ENCODE assay signal across 8 mouse cellular contexts in genomic region chr2:151941269-151941668, GRCm38 (mm10). TPM values are rescaled to one million over a fixed set of nuclear protein-coding genes. Genes with fewer than 3 reads are reported as not detected.
DNase-seq lines count a peak whose midpoint lies in the region; ATAC-seq lines count a peak whose summit lies in the region.

No protein-coding gene starts in this region.

- 46% methylated on average over 2 of the region's 2 CpGs for WGBS in forebrain, embryonic 14.5 days
- WGBS in forebrain, embryonic 11.5 days, result 29% methylated on average over 2 of the region's 2 CpGs

- no peaks in the 10 kb centered on the region for H3K36me3 ChIP-seq in forebrain, embryonic 14.5 days (ENCODE audit: control insufficient read depth, insufficient read depth, low read length)
- H3K36me3 ChIP-seq in forebrain, embryonic 11.5 days (ENCODE audit: control insufficient read depth, insufficient read depth, low read length), result no peaks in the 10 kb centered on the region

- DNase-seq in forebrain, embryonic 14.5 days (ENCODE audit: low spot score), result no peak
- DNase-seq in forebrain, embryonic 11.5 days (ENCODE audit: low spot score), result no peak
- DNase-seq in A20 (ENCODE audit: low read depth, low spot score), result peak; percentile 12
- peak; percentile 76 for DNase-seq in adrenal gland, postnatal 14 days
- peak; percentile 59 to 72 for DNase-seq in kidney, postnatal 25 days
- peak; percentile 29 for DNase-seq in thymus, postnatal 25 days
- DNase-seq in right cerebral cortex, postnatal 10 days (ENCODE audit: low spot score in 2 of 2), result no peak
- no peak for DNase-seq in cerebellum, adult 11 months

- H3K27me3 ChIP-seq in forebrain, embryonic 14.5 days (replicated peaks; ENCODE audit: control insufficient read depth, insufficient read depth, low read length), result no peaks in the 10 kb centered on the region
- H3K27me3 ChIP-seq in forebrain, embryonic 11.5 days (ENCODE audit: control insufficient read depth, insufficient read depth, low read length), result no peaks in the 10 kb centered on the region

- no peaks in the 10 kb centered on the region for H3K4me1 ChIP-seq in forebrain, embryonic 14.5 days (ENCODE audit: control insufficient read depth, insufficient read depth, low read length)
- no peaks in the 10 kb centered on the region for H3K4me1 ChIP-seq in forebrain, embryonic 11.5 days (replicated peaks; ENCODE audit: control insufficient read depth, insufficient read depth, low read length)

- 0 out of 2 replicates have a peak, but pooled peaks have one; percentile 44 for ATAC-seq in forebrain, embryonic 14.5 days
- no peak for ATAC-seq in forebrain, embryonic 11.5 days (replicated peaks; ENCODE audit: low FRiP score)

- H3K9me3 ChIP-seq in forebrain, embryonic 14.5 days (replicated peaks; ENCODE audit: control insufficient read depth, low read length), result no peaks in the 10 kb centered on the region
- H3K9me3 ChIP-seq in forebrain, embryonic 11.5 days (ENCODE audit: control insufficient read depth, low read length), result no peaks in the 10 kb centered on the region

- no peak overlapping the region for H3K27ac ChIP-seq in forebrain, embryonic 14.5 days (ENCODE audit: low read depth, low read length)
- H3K27ac ChIP-seq in forebrain, embryonic 11.5 days (ENCODE audit: low read depth, low read length), result no peak overlapping the region

- H3K9ac ChIP-seq in forebrain, embryonic 14.5 days (ENCODE audit: low read length), result no peak overlapping the region
- no peak overlapping the region for H3K9ac ChIP-seq in forebrain, embryonic 11.5 days (ENCODE audit: low read length)

- no peak overlapping the region for H3K4me3 ChIP-seq in forebrain, embryonic 14.5 days (ENCODE audit: low read depth, low read length)
- no peak overlapping the region for H3K4me3 ChIP-seq in forebrain, embryonic 11.5 days (ENCODE audit: low read depth, low read length)

- no peak overlapping the region for H3K4me2 ChIP-seq in forebrain, embryonic 14.5 days (ENCODE audit: low read length)
- H3K4me2 ChIP-seq in forebrain, embryonic 11.5 days (ENCODE audit: low read depth, low read length, severe bottlenecking), result no peak overlapping the region

RNA-seq across cellular contexts. Expression of gene Angpt4, which starts 30.3 kb away (rescaled TPM):
- 0.21 TPM in 1 of 2 replicates, not detected in the other for polyA plus RNA-seq in forebrain, embryonic 14.5 days (2014; fragmentation: Nextera tagmentation; extraction: Ambion mirVana)
- not detected in 2 replicates for polyA plus RNA-seq in forebrain, embryonic 11.5 days (2014; fragmentation: Nextera tagmentation; extraction: Ambion mirVana)
- 0.26 and 0.33 TPM in 2 replicates for total RNA-seq in adrenal gland, postnatal 14 days (2021)

RNA-seq across cellular contexts. Expression of gene Fam110a, which starts 38.8 kb away (rescaled TPM):
- polyA plus RNA-seq in forebrain, embryonic 14.5 days (2014; fragmentation: Nextera tagmentation; extraction: Ambion mirVana), result 64.5 and 68.8 TPM in 2 replicates
- 85.6 and 88.1 TPM in 2 replicates for polyA plus RNA-seq in forebrain, embryonic 11.5 days (2014; fragmentation: Nextera tagmentation; extraction: Ambion mirVana)
- 8.2 and 8.5 TPM in 2 replicates for total RNA-seq in adrenal gland, postnatal 14 days (2021)

RNA-seq across cellular contexts. Expression of gene Slc52a3, which starts 55.0 kb away (rescaled TPM):
- 0.72 and 1.1 TPM in 2 replicates for polyA plus RNA-seq in forebrain, embryonic 14.5 days (2014; fragmentation: Nextera tagmentation; extraction: Ambion mirVana)
- 1.0 and 1.4 TPM in 2 replicates for polyA plus RNA-seq in forebrain, embryonic 11.5 days (2014; fragmentation: Nextera tagmentation; extraction: Ambion mirVana)
- total RNA-seq in adrenal gland, postnatal 14 days (2021), result 1.6 and 2.4 TPM in 2 replicates

Comparison
In these comparisons a context has a peak if more than half of its experiments do, and no peak if none do; other contexts are left out.
1. DNase-seq: peak in A20 (single experiment), adrenal gland, postnatal 14 days (single experiment), kidney, postnatal 25 days (2 of 2) and thymus, postnatal 25 days (single experiment); none in forebrain, embryonic 14.5 days (single experiment), forebrain, embryonic 11.5 days (single experiment), right cerebral cortex, postnatal 10 days (0 of 2) and cerebellum, adult 11 months (single experiment).